Mouse (Mus musculus) left cerebral cortex, adult 18-20 months (tissue): ENCODE measurements at regions not wholly inside any gene's neighbourhood (a gene's known extent, or its start where the extent isn't known, plus 50 kb on each side); places are given as distances from the start of the nearest gene placed in this dataset.

ENCODE experiments used
- DNase-seq, 2 experiments: peaks; one replicate each; pipeline ENCODE4 v3.0.0; 2021 to 2022; ENCODE audit warnings: low spot score in 2 of 2, mixed read lengths in 1 of 2

DNA sequence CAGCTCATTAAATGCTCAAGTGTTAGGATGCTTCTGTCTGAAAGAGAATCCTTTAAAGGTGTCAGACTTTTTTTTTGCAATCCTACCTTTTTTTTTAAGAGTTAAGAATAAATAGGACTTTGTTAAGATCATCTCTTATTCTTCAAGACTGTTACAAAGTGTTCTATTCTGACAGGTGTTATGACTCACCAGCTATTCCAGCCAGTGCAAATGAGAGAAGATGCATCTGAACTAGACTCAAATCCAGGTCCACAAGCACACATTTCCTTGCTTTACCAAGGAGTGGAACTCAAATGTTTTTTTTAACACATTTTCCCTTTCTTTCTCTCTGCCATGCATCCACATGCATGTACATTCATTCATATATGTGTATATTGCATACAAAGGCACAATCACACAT lies 98.4 kb upstream of the Atp10a start:
- no peak for DNase-seq

DNA sequence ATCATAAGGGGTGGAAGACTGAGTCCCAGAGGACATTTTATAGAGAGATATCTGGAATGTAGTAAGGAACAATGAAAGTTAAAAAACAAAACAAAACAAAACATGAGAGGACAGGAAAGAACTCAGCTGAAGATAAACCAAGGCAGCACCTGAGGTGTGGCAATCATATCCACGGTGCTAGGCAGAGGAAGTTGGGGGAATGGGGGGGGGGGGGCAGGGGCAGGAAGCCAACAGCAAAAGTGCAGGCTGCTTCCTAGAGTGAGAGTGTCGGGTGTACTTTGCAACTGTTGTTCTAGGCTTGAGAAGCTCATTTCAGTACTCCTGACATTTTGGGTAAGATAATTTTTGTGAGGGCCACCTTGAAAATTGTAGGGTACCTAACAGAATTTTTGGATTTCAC lies 87.2 kb upstream of the Atp10a start:
- DNase-seq = no peak

DNA sequence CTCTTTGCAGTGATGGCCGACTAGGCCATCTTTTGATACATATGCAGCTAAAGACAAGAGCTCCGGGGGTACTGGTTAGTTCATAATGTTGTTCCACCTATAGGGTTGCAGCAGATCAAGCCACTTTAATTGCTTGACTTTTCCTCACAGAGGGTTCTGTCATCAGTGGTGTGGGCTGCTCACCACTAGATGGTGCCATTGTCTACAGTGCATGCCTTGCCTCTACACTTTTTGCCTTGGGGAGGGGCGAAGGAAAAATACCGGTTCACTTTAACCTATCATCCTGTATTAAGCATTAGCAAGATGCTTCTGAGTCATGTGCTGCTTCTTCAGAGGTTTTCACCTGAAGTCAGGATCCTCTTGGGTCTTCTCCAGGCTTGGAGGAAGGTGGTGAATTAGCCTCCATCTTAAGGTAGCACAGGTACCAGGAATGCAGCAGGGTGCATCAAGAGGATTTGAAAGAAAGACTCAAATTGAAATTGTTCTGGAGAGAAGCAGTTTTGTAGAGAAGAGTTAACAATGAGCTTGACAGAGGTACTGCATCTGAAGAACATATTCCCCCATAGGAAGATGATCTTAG lies 71.6 kb upstream of the Atp10a start:
- peak; percentile 5 to 31 for DNase-seq

DNA sequence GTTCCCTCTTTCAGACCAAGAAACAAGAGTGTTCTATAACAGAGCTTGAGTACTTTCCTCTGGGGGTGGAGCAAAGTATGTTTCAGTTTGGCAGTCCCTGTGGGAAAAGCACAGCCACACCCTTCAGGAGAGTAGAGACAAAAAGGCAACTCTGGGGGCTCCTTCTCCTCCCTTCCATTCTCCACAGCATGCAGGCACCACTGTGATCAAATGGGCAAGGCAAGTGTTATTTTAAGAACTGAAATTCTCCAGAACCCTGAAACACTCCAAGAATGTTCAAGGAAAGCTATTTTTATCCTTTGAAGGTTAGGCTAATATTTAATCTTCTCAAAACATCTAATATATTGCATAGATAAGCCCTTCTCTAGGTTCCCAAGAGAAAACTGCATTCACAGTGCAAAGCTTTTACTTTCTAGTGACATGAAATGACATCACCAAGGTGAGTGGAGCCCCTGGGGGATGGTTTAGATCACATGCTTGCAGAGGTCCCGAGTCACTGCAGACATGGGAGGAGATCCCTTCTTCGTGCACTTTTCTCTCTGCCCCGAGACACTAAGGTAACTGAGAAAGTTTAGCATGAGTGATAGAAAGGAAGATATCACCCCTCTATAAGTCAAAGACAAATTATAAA lies 70.2 kb upstream of the Atp10a start:
- no peak for DNase-seq

DNA sequence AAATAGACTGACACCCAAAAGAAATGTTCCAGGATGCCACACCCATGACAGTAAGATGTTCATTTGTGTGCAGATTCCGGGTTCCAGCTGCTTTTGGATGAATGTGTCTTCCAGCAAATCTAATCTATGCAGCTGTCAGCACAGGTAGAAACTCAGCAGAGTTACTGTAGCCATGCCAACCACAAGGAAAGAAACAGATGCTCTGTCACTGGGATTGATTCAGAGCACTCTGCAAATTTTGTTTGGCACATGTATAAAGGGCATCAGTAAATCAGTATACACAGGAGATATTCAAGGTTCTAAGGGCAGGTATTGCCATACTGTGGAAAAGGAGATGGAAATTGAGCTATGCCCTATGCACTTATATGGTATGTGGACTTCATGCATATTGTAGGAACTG lies 60.0 kb upstream of the Atp10a start:
- no peak for DNase-seq
